Mouse (Mus musculus) c-Kit-positive CD71-positive TER-119-negative erythroid progenitor cells, embryonic 14.5 days (primary cell): ENCODE data around the gene Acsf2.
A peak's percentile ranks its signal among the peaks of the same experiment; 100 is the strongest.

Source experiments
- DNase-seq: peaks from one replicate; pipeline ENCODE4 v3.0.0-alpha.2; 2013; ENCODE audit warnings: low read depth

Acsf2 gene

DNA sequence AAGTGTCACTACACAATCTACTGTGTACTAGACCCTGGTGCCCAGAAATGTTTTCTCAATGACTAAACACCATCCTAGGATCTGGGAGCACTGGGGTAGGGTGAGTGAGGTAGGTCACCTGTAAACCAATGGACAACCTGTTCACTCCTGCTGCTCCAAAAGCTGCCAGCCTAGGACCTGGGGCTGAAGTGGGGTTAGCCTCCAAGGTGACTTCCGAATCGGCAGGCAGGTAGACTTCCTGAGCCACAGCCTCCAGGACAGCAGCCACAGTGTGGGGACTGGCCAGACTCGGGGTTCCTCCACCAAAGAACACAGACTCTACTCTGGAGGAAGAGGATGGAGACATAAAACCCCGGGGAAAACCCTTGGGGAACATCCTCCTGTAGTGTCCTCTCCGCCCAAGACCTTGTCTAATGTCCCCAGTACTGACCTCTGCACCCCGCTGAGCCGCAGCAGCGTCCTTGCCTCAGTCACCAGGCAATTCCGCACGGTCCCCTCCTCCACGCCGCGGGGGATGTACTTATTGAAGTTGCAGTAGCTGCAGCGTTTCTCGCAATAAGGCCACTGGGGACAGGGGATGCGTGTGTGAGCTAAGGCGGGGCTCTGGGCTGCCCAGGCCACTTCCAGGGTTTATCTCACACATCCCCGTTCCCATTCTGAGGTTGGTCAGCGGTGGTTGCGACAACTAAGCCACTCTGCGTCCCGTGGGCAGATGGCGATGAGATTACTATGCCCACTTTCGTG is 53.5 kb downstream of the Acsf2 start:
- no peak for DNase-seq

DNA sequence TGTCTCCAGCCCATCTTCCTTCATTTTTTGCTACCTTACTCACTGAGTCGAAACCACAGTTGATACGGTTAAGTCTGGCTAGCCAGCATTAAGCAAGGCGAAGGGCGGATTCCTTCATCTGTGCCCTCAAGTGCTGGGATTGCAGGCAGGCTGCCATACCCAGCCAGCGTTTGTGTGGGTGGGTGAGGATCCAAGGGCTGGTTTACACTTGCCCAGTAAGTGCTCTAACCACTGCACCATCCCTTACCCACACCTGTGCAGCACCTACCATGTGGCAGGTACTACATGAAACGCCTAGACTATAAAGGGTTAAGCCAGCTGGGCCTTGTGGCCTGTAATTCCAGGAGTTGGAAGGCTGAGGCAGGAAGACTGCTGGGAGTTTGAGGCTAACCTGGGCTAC is 54.4 kb downstream of the Acsf2 start:
- DNase-seq = no peak

DNA sequence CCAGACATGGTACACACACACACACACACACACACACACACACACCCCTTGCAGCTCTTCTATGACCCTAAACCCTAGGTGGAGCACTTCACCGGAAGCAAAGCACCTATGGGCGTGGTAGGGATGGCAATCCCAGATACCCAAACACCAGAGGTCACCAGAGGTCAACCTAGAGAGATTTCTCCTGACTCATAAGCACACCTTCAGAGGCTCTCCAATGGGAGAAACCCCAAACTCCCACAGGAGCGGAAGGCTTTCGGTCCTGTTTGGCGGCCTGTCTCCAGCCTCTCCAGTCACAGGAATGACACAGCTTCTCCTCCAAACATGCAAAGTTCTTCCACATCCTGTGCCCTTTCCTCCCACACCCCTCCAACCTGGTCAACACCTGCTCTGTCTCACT is 55.3 kb downstream of the Acsf2 start:
- no peak for DNase-seq

DNA sequence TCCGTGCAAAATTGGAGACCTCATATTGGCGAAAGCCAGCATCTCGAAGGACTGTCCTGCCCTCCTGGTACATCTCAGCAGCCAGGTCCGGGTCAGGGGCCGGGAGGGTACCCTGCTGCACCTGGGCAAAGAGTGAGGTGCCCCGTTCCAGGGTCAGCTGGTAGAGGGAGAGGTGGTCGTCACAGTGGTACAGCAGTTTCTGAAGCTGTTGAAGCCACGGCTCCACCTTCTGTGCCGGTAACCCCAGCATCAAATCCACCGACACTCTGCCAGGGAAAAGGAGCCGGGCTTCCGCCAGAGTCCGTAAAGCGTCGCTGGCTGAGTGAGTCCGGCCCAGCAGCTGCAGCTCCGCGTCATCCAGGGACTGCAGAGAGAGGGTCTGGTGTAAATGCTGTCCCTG is 57.2 kb downstream of the Acsf2 start:
- DNase-seq = no peak

DNA sequence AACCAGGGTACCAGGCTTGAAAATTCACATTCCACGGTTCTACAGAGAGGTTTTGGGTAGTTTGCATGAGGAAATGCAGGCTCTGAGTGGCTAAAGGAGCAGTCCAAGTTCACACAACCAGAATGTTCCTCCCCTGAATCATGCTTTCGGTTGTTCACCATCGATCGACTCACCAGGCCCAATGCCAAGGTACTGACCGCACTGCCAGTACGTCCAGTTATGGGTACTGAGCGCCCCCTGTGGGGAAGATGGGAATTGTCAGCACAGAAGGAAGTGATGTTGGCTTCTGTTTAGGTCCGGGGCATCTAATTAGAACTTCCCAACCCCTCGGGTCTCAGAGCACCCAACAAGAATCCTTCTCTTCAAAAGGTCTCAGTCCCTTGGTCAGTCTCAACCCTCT is 57.7 kb downstream of the Acsf2 start:
- DNase-seq = peak; percentile 22

DNA sequence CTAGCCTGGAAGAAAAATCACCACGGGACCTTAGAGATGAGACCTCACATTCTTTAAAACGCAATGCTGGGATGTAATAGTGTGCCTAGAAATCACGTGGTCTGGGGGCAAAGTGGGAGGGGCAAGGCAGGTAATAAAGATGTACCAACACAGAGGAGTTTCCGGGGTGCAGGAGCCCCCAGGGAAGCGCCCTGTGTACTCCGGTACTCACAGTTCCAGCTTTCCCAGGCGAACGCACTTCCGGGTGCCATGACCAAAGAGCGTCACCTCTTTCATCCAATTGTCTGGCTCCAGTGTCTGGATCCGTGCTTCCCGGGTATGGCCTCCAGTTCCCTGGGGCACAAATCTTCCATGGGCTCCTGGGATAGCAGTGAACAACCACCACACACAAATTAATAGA is 58.3 kb downstream of the Acsf2 start:
- no peak for DNase-seq

DNA sequence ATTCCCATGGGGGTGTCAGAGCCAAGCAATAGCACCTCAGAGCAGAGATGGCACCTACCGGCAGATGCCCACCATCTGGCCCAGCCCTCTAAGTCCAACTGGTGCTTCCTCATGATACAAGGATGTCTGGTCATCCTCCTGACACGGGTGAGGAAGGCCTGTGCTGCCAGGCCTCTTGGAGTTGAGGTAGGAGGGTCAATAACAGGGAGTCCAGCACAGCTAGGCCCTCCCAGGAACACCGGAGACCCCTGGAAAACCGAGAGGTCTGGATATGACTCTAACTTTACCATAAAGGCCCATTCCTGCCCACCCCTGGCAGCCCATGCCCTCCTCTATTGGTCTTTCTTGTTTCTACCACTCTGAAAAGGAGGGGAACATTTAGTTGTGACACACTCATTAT is 59.3 kb downstream of the Acsf2 start:
- DNase-seq = no peak

DNA sequence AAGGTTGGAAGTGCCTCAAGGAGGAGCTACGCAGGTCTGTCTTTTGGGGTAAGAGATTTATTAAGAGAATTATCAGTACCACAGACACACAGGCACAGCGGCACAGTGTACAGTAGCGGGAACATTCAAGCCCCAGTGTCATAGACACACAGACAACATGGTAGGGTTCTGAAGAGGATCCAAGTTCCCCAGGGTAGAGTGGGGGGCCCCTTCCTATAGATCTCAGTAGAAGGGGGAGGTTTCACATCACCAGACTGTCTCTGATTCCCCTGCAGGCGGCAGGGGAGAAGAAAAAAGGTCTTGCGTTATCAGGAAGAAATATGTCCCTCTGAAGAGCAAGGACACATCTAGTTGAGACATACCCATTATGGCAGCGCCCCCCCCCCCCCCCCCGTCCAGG is 61.9 kb downstream of the Acsf2 start:
- no peak for DNase-seq

DNA sequence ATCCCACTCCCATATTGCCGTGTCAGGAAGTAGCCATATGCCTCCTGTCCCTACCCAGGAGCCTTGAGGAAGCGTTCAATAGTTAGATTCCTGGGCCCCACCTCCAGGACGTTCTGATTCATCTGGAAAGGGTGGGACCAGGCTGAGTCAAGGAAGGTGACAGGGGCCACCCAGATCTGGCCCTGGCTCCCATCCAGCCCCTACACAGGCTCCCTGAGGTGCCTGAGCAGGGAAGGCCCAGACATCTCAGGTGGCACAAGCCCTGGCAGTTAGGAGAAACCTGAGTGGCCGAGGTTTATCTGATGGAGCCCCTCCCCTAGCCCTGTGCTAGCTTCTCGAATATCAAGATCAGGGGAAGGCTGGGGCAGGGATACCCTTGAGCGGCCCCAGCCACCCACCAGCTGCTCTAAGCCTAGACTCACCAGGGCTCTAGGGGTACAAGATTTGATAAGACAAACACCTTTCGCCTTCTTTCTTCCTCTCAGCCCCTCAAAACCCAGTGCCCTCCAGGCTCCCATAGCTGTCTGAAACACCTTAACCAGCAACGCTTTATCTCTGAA is 62.9 kb downstream of the Acsf2 start:
- no peak for DNase-seq

DNA sequence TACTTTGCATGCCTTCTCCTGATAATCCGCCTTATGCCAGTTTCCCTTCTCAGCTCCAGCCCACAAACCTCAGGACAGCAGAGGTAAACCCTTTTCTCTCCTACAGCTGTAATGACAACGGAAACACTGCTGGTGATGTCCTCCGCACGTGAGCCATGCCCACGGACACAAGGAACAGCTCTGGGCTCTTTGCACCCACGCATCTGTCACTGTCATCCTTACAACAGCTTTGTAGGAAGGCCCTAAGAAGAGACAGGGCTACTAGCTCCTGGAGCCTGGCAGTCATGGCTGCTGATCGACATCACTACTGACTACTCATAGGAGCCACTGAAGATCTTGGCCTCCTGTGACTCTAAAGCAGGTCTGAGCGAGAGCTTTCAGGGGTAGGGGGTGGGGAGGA is 68.5 kb downstream of the Acsf2 start:
- DNase-seq = no peak

DNA sequence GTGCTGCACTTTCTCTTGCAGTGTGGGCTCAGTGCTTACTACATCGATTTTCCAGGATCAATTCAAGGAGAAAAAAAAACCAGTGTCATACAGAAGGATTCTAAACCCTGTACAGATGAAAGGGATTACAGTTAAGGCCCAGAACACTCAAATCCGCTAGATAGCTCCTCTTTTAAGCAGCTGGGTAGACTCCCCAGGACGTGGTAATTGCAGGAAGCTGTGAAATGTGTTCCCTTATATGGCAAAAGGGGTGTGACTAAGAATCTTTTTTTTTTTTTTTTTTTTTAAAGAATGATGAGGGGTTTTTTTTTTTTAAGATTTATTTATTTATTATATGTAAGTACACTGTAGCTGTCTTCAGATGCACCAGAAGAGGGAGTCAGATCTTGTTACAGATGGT is 72.8 kb downstream of the Acsf2 start:
- no peak for DNase-seq

DNA sequence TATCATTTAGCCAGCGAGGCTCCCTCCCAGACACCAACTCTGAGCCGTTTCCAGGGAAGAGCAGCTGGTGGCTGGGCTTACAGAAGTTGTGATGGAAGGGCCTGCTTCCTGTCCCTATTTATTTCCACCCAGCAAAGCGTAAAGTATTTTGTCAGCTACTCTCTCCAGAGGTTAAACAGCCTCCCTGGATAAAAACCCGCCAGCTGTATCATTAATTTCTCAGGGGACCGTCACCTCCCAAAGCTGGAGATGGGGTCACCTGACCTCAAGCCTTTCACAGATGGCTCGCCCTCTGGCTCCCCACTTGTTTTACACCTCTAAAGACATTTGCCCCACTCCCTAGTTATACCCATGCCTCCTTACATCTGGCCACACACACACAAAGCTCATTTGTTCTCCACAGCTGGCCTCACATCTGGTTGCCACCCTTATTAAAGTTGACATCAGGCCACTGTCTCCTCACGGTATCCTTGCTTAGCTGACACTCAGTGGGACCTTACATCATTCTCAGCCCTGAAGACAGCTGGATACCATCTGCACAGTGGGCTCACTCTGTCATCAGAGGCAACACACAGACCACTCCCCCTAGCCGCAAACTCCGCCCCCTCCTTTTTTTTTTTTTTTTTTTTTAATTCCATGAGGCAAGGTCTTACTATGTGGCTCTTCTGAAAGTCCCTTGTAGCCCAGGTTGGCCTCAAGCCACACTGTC is 75.3 kb downstream of the Acsf2 start:
- DNase-seq = no peak

DNA sequence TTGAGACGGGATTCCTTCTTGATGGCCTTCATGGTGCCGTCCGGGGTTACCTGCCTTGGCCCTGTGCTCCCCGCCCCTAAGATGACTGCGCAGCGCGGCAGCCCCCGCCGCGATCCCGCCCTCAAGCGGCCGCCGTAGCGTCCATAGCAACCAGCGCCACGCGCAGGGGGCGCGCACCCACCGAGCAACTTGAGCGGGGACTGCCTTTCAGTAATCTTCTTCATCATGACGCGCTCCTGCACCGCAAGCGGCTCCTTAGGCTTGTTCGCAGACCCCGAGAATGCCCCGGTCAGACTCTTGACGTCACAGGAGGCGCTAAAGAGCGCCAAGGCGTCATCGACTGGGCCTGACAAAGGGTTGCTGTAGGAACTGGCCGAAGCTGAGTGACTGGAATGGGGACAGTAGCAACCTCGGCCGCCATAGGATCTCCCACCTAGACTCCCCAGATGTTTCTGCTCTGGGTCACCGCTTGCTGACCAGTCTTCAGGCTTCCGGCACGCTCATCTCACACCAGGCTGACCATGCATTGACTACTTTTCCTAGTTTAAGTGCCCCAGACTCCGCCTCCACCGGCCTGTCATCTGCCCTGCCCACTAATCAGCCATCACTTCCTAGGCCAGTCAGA is 80.3 kb downstream of the Acsf2 start, which contains the start of gene Mycbpap:
Mycbpap (minus strand) TSS at position 524 of the 625 bp plus-strand sequence.
- peak; percentile 19 for DNase-seq

DNA sequence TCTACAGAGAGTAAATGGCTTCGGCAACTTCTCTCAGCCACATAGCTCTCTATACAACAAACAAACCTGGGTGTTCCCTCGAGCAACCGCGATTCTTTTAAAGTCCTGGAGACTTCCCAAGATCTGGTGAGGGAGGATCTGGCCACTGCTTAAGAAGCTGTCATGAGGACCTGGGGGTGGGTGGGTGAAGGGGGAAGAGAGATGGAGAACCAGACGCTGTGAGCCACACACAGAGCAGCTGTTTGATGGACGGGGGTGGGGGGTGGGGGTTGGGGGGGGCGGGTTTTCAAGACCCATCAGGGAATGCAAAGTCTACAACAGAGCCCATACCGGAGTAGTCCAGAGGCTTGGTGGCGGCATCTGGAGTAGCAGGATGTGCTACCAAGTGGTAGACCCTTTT is 88.2 kb downstream of the Acsf2 start:
- no peak for DNase-seq

DNA sequence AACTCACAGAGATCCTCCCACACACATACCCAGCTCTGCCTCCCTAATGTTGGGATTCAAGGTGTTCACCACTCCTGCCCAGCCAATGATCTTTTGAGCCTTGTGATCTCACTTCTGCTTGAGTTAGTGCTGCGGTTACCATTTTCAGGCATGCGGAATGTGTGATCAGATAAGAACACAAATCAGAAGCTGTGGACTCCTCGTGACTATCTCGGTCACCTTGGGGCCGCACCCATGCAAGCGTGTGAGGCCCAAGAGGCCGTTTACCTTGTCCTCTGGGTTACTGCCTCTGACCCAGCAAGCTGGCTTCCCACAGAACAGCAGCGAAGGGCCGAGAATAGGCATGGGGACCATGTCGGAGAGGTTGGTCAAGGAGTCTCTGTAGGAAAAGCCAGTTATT is 92.7 kb downstream of the Acsf2 start:
- no peak for DNase-seq
